Mouse (Mus musculus) adipocyte (in vitro differentiated cells): ENCODE measurements around the gene Olfr907.

Experiments used
- DNase-seq: peaks from one replicate; pipeline ENCODE4 v3.0.0-alpha.2; 2016; ENCODE audit warnings: low spot score

The Olfr907 gene

GRCm38 (mm10) chr9:38495501-38495900 lies at the start of gene Olfr907:
Gene Olfr907 (plus strand): TSS chr9:38495801.
- DNase-seq = no peak

DNA sequence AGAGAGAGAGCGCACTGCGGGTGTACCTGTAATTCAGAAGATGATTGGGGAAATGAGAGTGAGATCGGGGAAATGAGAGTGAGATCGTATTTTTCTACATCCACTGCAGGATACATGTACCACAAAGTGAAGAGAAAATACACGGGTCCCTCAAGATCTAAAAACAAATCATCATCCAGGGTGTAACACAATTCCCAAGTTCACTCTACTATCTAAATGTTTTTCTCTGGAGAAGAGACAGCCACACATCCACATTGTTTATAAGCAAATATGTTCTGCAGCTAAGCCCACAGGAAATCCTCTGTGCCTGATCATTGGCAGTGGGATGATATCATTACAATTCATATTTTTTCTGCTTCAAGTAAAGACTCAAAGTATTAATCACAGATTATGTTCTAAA lies 48.2 kb upstream of the Olfr907 start, which contains the start of gene Olfr902:
TSS of gene Olfr902 (plus strand) at position 301 of the 400 bp plus-strand sequence.
- no peak for DNase-seq

DNA sequence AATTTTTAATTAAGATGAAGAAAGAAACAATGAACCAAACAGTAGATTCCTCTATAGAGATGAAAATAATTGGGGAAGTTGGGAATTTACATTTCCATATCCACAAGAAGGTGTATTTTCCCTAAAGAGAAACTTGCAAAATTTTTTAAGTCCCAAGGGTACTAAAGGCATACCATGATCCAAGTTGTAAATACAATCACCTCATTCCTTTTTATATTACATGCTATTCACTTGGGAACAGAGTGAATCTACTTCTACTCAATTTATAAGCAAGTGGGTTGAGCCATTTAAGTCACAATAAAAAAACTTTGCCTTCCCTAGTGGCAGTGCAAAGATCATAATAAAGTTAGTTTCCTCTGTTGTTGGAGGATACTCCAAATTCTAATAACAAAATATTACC lies 32.8 kb upstream of the Olfr907 start, which contains the start of gene Olfr904:
TSS of gene Olfr904 (plus strand) at position 301 of the 400 bp plus-strand sequence.
- DNase-seq = no peak

GRCm38 (mm10) chr9:38470807-38471206 lies 24.8 kb upstream of the Olfr907 start, which contains the start of gene Olfr905:
Gene Olfr905 (plus strand): TSS chr9:38471107.
- DNase-seq = no peak

GRCm38 (mm10) chr9:38486785-38487184 lies 8.8 kb upstream of the Olfr907 start, which contains the start of gene Olfr906:
Gene Olfr906 (plus strand): TSS chr9:38487085.
- DNase-seq = no peak

GRCm38 (mm10) chr9:38512353-38512752 lies 16.8 kb downstream of the Olfr907 start:
- no peak for DNase-seq

DNA sequence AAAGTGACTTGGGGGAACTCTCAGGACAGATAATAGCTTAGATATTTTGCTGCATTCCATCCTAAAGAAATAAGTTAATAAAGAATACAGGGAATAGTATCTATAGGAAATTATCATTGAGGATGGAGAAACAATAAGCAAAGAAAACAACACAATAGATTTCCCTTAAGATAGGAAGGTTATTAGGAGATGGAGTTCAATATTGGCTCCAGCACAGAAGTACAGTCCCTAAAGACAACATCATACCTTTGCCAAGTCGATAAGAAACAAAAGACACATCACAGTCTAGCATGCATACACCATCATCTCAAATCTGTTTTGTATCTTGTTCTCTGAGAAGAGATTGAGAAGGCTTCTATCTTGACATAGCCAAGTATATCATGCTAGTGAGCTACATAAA lies 25.7 kb downstream of the Olfr907 start, which contains the start of gene Olfr911-ps1:
TSS of gene Olfr911-ps1 (plus strand) at position 301 of the 400 bp plus-strand sequence.
- DNase-seq = no peak

DNA sequence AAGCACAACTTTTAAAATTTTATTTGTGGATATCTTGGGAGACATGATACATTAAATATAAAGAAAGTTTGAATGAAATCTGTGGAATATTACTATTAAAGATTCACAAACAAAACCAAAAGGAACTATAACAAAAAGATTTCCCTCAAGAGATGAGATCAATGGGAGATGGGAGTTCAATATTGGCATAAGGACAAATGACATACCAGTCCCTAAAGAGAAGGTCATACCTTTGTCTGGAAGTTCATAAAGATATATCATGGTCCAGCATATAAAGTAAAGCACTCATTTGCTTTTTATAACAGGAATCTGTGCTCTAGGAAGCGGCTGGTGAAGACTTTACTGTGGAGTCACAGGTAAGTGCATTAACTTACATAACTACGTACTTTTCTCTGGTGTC lies 41.9 kb downstream of the Olfr907 start, which contains the start of gene Olfr910:
TSS of gene Olfr910 (plus strand) at position 301 of the 400 bp plus-strand sequence.
- DNase-seq = no peak
